ENCODE assay signal across 10 mouse cellular contexts in the genomic region with DNA sequence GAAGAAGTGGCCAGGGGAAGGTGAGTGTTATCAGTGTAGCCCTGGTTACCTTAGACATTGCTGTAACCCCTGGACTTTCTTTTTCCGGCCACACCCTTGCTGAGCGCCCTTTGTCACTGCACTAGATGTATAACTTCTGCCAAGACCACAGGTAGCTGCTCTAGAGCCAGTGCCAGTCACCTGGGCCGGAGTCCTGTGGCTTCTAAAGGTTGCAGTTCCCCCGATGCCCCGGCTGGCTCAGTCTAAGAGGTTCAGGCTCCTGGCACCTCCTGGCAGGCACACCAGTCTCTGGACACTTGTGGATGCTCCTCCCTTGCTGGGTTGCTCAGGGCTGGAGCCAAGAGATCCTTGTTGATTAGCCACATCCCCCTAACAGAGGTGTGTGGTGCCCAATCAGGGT. TPM values are rescaled to one million over a fixed set of nuclear protein-coding genes. Genes with fewer than 3 reads are reported as not detected.
DNase-seq lines count a peak whose midpoint lies in the region; ATAC-seq and TF ChIP-seq lines count a peak whose summit lies in the region.
"Had no signal": no experiment of that assay in that cellular context is flagged by ENCODE, and none has a peak within 500 bp of the region (broad histone marks: within the 10 kb centered on the region; RNA-seq: fewer than 3 reads in every experiment).

Gene Neurl3, minus strand, starts transcription at position 225 of the 400 bp plus-strand sequence.

- 81% methylated on average over 5 of the region's 5 CpGs for WGBS in kidney, postnatal 0 days
- WGBS in macrophage (ENCODE audit: missing documents), result 59% methylated on average over 5 of the region's 5 CpGs

- no peak within 1 kb of the TSS for H3K9ac ChIP-seq in kidney, postnatal 0 days (ENCODE audit: low read depth, low read length)
- H3K9ac ChIP-seq in ES-Bruce4 (ENCODE audit: low read depth, poor library complexity, severe bottlenecking), result no peak within 1 kb of the TSS

- H3K79me2 ChIP-seq in macrophage (ENCODE audit: inconsistent target), result peaks cover 38% of the 10 kb centered on the region; the same call in 1 of the 2 replicates

- no peak for TF ChIP-seq POLR2A in ES-Bruce4 (IDR thresholded peaks at IDR 0.05; ENCODE audit: insufficient read depth, low read length)

- H3K36me3 ChIP-seq in kidney, postnatal 0 days (ENCODE audit: insufficient read depth, low read length), result no peaks in the 10 kb centered on the region
- no peaks in the 10 kb centered on the region for H3K36me3 ChIP-seq in ES-Bruce4 (ENCODE audit: control insufficient read depth, insufficient read depth, low read length, poor library complexity, severe bottlenecking)
- H3K36me3 ChIP-seq in macrophage (ENCODE audit: inconsistent target), result 0 out of 2 replicates have a peak, but pooled peaks cover 4% of the 10 kb centered on the region

- peak within 1 kb of the TSS; percentile 47 for H3K4me2 ChIP-seq in kidney, postnatal 0 days (ENCODE audit: low read length)

- no peak for ATAC-seq in kidney, postnatal 0 days (replicated peaks; ENCODE audit: low FRiP score, low read depth)
- ATAC-seq in frontal cortex, adult (ENCODE audit: low TSS enrichment), result no peak

- TF ChIP-seq CTCF in kidney, postnatal 0 days (IDR thresholded peaks at IDR 0.05; ENCODE audit: low read depth), result no peak
- TF ChIP-seq CTCF in ES-Bruce4 (IDR thresholded peaks at IDR 0.05; ENCODE audit: low read depth, low read length), result no peak

- no peak for TF ChIP-seq EP300 in ES-Bruce4 (IDR thresholded peaks at IDR 0.05; ENCODE audit: insufficient read depth, low read depth, low read length)

- H3K9me3 ChIP-seq in kidney, postnatal 0 days (replicated peaks; ENCODE audit: low read length), result no peaks in the 10 kb centered on the region
- no peaks in the 10 kb centered on the region for H3K9me3 ChIP-seq in ES-Bruce4 (replicated peaks; ENCODE audit: control insufficient read depth, insufficient read depth, low read length, poor library complexity, severe bottlenecking)

- peaks cover 32% of the 10 kb centered on the region for H3K4me1 ChIP-seq in kidney, postnatal 0 days (replicated peaks; ENCODE audit: insufficient read depth, low read length)
- H3K4me1 ChIP-seq in ES-Bruce4 (ENCODE audit: control insufficient read depth, insufficient read depth, low read length), result no peaks in the 10 kb centered on the region

- peak within 1 kb of the TSS; percentile 86 for H3K27ac ChIP-seq in kidney, postnatal 0 days
- H3K27ac ChIP-seq in ES-Bruce4 (ENCODE audit: insufficient read depth, low read length) (no peak within 1 kb of the TSS), macrophage (peak within 1 kb of the TSS; percentile 84)

- H3K27me3 ChIP-seq in kidney, postnatal 0 days (ENCODE audit: insufficient read depth, low read length), result no peaks in the 10 kb centered on the region
- H3K27me3 ChIP-seq in ES-Bruce4 (ENCODE audit: control insufficient read depth, insufficient read depth, low read length, poor library complexity, severe bottlenecking), result no peaks in the 10 kb centered on the region

- H3K4me3 ChIP-seq in kidney, postnatal 0 days (replicated peaks; ENCODE audit: low read depth, low read length), result 0 out of 2 replicates have a peak within 1 kb of the TSS, but pooled peaks have one; percentile 6
- H3K4me3 ChIP-seq in ES-Bruce4 (ENCODE audit: low read depth, low read length), result 0 out of 2 replicates have a peak within 1 kb of the TSS, but pooled peaks have one; percentile 3
- peak within 1 kb of the TSS; percentile 56 for H3K4me3 ChIP-seq in macrophage (ENCODE audit: inconsistent target)

- DNase-seq in kidney, postnatal 0 days (ENCODE audit: low spot score), result no peak
- DNase-seq in kidney, adult 8-10 months, result no peak
- peak; percentile 79 for DNase-seq in induced T-regulatory cell, adult 2 months (ENCODE audit: low read depth)
- no peak for DNase-seq in left cerebral cortex, adult 18-20 months (ENCODE audit: low spot score in 2 of 2)
- no peak for DNase-seq in right cerebral cortex, postnatal 36 days (ENCODE audit: low spot score in 2 of 2)
- DNase-seq: cerebellum, adult 18-20 months; layer of hippocampus, postnatal 36 days had no signal

RNA-seq across cellular contexts. Expression of gene Neurl3, which starts in this region (rescaled TPM):
- 13.3 and 14.1 TPM in 2 replicates for polyA plus RNA-seq in kidney, postnatal 0 days (2015; fragmentation: Nextera tagmentation; extraction: Ambion mirVana)
- polyA plus RNA-seq in ES-Bruce4 (2011; ENCODE audit: insufficient read depth, insufficient read length, low read depth, missing spikeins) (not detected in 2 replicates), macrophage (2018) (58.1 to 131 TPM (median 76.9 TPM) in 3 replicates)
- 100 to 1,000 TPM in 25 of 26 experiments, 10 to 100 TPM in 1; 94.0 to 565 (median 215) TPM for total RNA-seq in macrophage (2018; cell fraction: chromatin; rRNA removed)
- total RNA-seq in macrophage (2018; cell fraction: cytosol; rRNA removed), result 100 to 1,000 TPM in 22 of 26 experiments, 10 to 100 TPM in 4; 86.7 to 177 (median 113) TPM
- 100 to 1,000 TPM; 107 to 483 (median 177) TPM for total RNA-seq in macrophage (2018; cell fraction: nucleus; rRNA removed)
- under 1 TPM; 0.52 to 0.60 TPM for total RNA-seq in left cerebral cortex, adult 18-20 months (2021)

Comparison
In these comparisons a context has a peak if more than half of its experiments do, and no peak if none do; other contexts are left out.
1. RNA of gene Neurl3 (polyA plus RNA-seq): 58.1 to 131 TPM in macrophage and 13.3 to 14.1 TPM in kidney, postnatal 0 days; not detected in ES-Bruce4; every median in the first group is over 10 times any median in the second.
2. H3K4me3 ChIP-seq: peak in every context shown above with its lines; median percentile 56 in macrophage; 6 in kidney, postnatal 0 days; 3 in ES-Bruce4.